Mouse (Mus musculus): ENCODE results near the gene Kdm6b. TPM values are rescaled to one million over a fixed set of nuclear protein-coding genes. Genes with fewer than 3 reads are reported as not detected.

Gene Kdm6b
- polyA plus RNA-seq, 1 experiment = 23.3 TPM

GRCm38 (mm10) chr11:69367616-69368355 lies 45.7 kb downstream of the Kdm6b start:
- no peak overlapping the region for H3K27ac ChIP-seq (ENCODE audit: insufficient read depth, low read length)
- peaks cover 4% of the 10 kb centered on the region for H3K4me1 ChIP-seq (ENCODE audit: control insufficient read depth, insufficient read depth, low read length)
- no peaks in the 10 kb centered on the region for H3K36me3 ChIP-seq (ENCODE audit: control insufficient read depth, insufficient read depth, low read length, poor library complexity, severe bottlenecking)
- TF ChIP-seq CTCF (IDR thresholded peaks at IDR 0.05; ENCODE audit: low read depth, low read length) (no peak), EP300 (IDR thresholded peaks at IDR 0.05; ENCODE audit: insufficient read depth, low read depth, low read length) (no peak), POLR2A (IDR thresholded peaks at IDR 0.05; ENCODE audit: insufficient read depth, low read length) (no peak)
- H3K27me3 ChIP-seq (ENCODE audit: control insufficient read depth, insufficient read depth, low read length, poor library complexity, severe bottlenecking) = peaks cover 14% of the 10 kb centered on the region
- no peaks in the 10 kb centered on the region for H3K9me3 ChIP-seq (replicated peaks; ENCODE audit: control insufficient read depth, insufficient read depth, low read length, poor library complexity, severe bottlenecking)
- H3K4me3 ChIP-seq (ENCODE audit: low read depth, low read length) = no peak overlapping the region
- H3K9ac ChIP-seq (ENCODE audit: low read depth, poor library complexity, severe bottlenecking) = peak overlapping the region; percentile 96

DNA sequence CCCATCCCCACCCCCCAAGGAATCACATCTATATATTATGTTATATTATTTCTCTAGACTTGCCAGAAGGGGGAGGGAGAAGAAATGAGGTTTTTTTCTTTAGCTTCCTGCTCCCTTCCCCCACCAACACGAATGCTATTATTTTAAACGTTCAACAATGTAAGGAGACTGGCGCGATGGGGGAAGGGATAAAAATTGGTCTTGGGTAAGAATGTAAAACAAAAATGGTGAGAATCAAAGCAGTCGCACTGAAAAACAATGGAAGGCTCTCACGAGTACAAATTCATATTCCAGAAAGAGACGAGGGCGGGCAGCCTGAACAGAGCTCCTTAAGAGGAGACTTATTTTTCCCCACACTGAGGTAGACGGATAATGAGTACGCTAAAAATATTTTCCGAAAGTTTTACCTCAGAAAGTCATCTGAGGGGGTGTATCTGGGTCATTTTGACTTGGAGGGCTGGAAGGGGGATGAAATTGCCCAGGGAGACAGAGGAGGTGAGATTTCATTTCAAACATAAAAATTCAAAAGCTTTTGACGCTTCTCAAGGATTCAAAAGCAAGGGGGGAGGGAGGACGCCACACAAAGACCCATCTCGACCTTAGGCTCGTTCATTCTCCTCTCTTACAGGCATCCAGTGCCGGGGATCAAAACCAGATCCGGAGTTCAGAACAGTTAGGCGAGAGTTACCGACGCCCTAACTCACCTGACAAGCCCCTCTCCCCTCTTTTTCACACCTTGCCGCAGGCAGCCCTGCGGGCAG lies 46.4 kb downstream of the Kdm6b start:
- H3K4me1 ChIP-seq (ENCODE audit: control insufficient read depth, insufficient read depth, low read length) = peaks cover 4% of the 10 kb centered on the region
- no peaks in the 10 kb centered on the region for H3K36me3 ChIP-seq (ENCODE audit: control insufficient read depth, insufficient read depth, low read length, poor library complexity, severe bottlenecking)
- no peak overlapping the region for H3K9ac ChIP-seq (ENCODE audit: low read depth, poor library complexity, severe bottlenecking)
- H3K27ac ChIP-seq (ENCODE audit: insufficient read depth, low read length) = no peak overlapping the region
- TF ChIP-seq CTCF (IDR thresholded peaks at IDR 0.05; ENCODE audit: low read depth, low read length) (no peak), EP300 (IDR thresholded peaks at IDR 0.05; ENCODE audit: insufficient read depth, low read depth, low read length) (no peak), POLR2A (IDR thresholded peaks at IDR 0.05; ENCODE audit: insufficient read depth, low read length) (no peak)
- H3K27me3 ChIP-seq (ENCODE audit: control insufficient read depth, insufficient read depth, low read length, poor library complexity, severe bottlenecking) = peaks cover 14% of the 10 kb centered on the region
- no peaks in the 10 kb centered on the region for H3K9me3 ChIP-seq (replicated peaks; ENCODE audit: control insufficient read depth, insufficient read depth, low read length, poor library complexity, severe bottlenecking)
- H3K4me3 ChIP-seq (ENCODE audit: low read depth, low read length) = no peak overlapping the region

- peaks cover 4% of the 10 kb centered on the region for H3K4me1 ChIP-seq (ENCODE audit: control insufficient read depth, insufficient read depth, low read length)
- H3K27me3 ChIP-seq (ENCODE audit: control insufficient read depth, insufficient read depth, low read length, poor library complexity, severe bottlenecking) = peaks cover 14% of the 10 kb centered on the region
- no peaks in the 10 kb centered on the region for H3K36me3 ChIP-seq (ENCODE audit: control insufficient read depth, insufficient read depth, low read length, poor library complexity, severe bottlenecking)
- no peak overlapping the region for H3K27ac ChIP-seq (ENCODE audit: insufficient read depth, low read length)
- H3K4me3 ChIP-seq (ENCODE audit: low read depth, low read length) = peak overlapping the region; percentile 46
- no peaks in the 10 kb centered on the region for H3K9me3 ChIP-seq (replicated peaks; ENCODE audit: control insufficient read depth, insufficient read depth, low read length, poor library complexity, severe bottlenecking)
- TF ChIP-seq CTCF (IDR thresholded peaks at IDR 0.05; ENCODE audit: low read depth, low read length) = no peak
- no peak for TF ChIP-seq POLR2A (IDR thresholded peaks at IDR 0.05; ENCODE audit: insufficient read depth, low read length)
- H3K9ac ChIP-seq (ENCODE audit: low read depth, poor library complexity, severe bottlenecking) = peak overlapping the region; percentile 62
Measured at GRCm38 (mm10) chr11:69366157-69366854, 47.2 kb downstream of the Kdm6b start.

- no peaks in the 10 kb centered on the region for H3K36me3 ChIP-seq (ENCODE audit: control insufficient read depth, insufficient read depth, low read length, poor library complexity, severe bottlenecking)
- TF ChIP-seq EP300 (IDR thresholded peaks at IDR 0.05; ENCODE audit: insufficient read depth, low read depth, low read length) = no peak
- no peak for TF ChIP-seq POLR2A (IDR thresholded peaks at IDR 0.05; ENCODE audit: insufficient read depth, low read length)
- TF ChIP-seq CTCF (IDR thresholded peaks at IDR 0.05; ENCODE audit: low read depth, low read length) = no peak
Measured at GRCm38 (mm10) chr11:69365722-69366121, 47.8 kb downstream of the Kdm6b start.

GRCm38 (mm10) chr11:69364910-69365309 lies 48.6 kb downstream of the Kdm6b start:
- Histone ChIP-seq H3K27ac (ENCODE audit: insufficient read depth, low read length) (no peak overlapping the region), H3K9ac (ENCODE audit: low read depth, poor library complexity, severe bottlenecking) (no peak overlapping the region), H3K4me1 (ENCODE audit: control insufficient read depth, insufficient read depth, low read length) (peaks cover 4% of the 10 kb centered on the region), H3K36me3 (ENCODE audit: control insufficient read depth, insufficient read depth, low read length, poor library complexity, severe bottlenecking) (no peaks in the 10 kb centered on the region), H3K4me3 (ENCODE audit: low read depth, low read length) (no peak overlapping the region), H3K27me3 (ENCODE audit: control insufficient read depth, insufficient read depth, low read length, poor library complexity, severe bottlenecking) (peaks cover 14% of the 10 kb centered on the region), H3K9me3 (replicated peaks; ENCODE audit: control insufficient read depth, insufficient read depth, low read length, poor library complexity, severe bottlenecking) (no peaks in the 10 kb centered on the region)
- TF ChIP-seq EP300 (IDR thresholded peaks at IDR 0.05; ENCODE audit: insufficient read depth, low read depth, low read length) (no peak), POLR2A (IDR thresholded peaks at IDR 0.05; ENCODE audit: insufficient read depth, low read length) (no peak), CTCF (IDR thresholded peaks at IDR 0.05; ENCODE audit: low read depth, low read length) (no peak)

More at GRCm38 (mm10) chr11:69365722-69366121, 47.8 kb downstream of the Kdm6b start:
- H3K4me1 ChIP-seq (ENCODE audit: control insufficient read depth, insufficient read depth, low read length) = peaks cover 4% of the 10 kb centered on the region
- no peak overlapping the region for H3K27ac ChIP-seq (ENCODE audit: insufficient read depth, low read length)
- H3K4me3 ChIP-seq (ENCODE audit: low read depth, low read length) = peak overlapping the region; percentile 46
- H3K9me3 ChIP-seq (replicated peaks; ENCODE audit: control insufficient read depth, insufficient read depth, low read length, poor library complexity, severe bottlenecking) = no peaks in the 10 kb centered on the region
- H3K27me3 ChIP-seq (ENCODE audit: control insufficient read depth, insufficient read depth, low read length, poor library complexity, severe bottlenecking) = peaks cover 14% of the 10 kb centered on the region
- peak overlapping the region; percentile 62 for H3K9ac ChIP-seq (ENCODE audit: low read depth, poor library complexity, severe bottlenecking)

Measured in ES-Bruce4 (cell line).